Mouse (Mus musculus) layer of hippocampus, adult 9-10 months (tissue): ENCODE results near the gene Thy1.

Source experiments
- DNase-seq: peaks from one replicate; pipeline ENCODE4 v3.0.0; 2022; ENCODE audit warnings: low spot score

Gene Thy1

GRCm38 (mm10) chr9:44067241-44067959 is 24.2 kb downstream of the Thy1 start:
- DNase-seq = no peak

GRCm38 (mm10) chr9:44067960-44068330 is 24.8 kb downstream of the Thy1 start:
- DNase-seq = no peak

- no peak for DNase-seq
Measured at GRCm38 (mm10) chr9:44069252-44069651, 26.1 kb downstream of the Thy1 start.

GRCm38 (mm10) chr9:44070113-44070843 is 27.1 kb downstream of the Thy1 start:
- DNase-seq = no peak

- no peak for DNase-seq
Measured at GRCm38 (mm10) chr9:44070844-44071231, 27.7 kb downstream of the Thy1 start.

GRCm38 (mm10) chr9:44071914-44072598 is 28.9 kb downstream of the Thy1 start:
- no peak for DNase-seq

- no peak for DNase-seq
Measured at GRCm38 (mm10) chr9:44072599-44072915, 29.4 kb downstream of the Thy1 start.

GRCm38 (mm10) chr9:44073115-44073514 is 29.9 kb downstream of the Thy1 start:
- no peak for DNase-seq

GRCm38 (mm10) chr9:44074395-44075275 is 31.5 kb downstream of the Thy1 start:
- no peak for DNase-seq

- no peak for DNase-seq
Measured at GRCm38 (mm10) chr9:44075276-44075995, 32.3 kb downstream of the Thy1 start.

- no peak for DNase-seq
Measured at GRCm38 (mm10) chr9:44075996-44076763, 33.0 kb downstream of the Thy1 start.

- DNase-seq = no peak
Measured at GRCm38 (mm10) chr9:44076764-44077120, 33.6 kb downstream of the Thy1 start.

- DNase-seq = no peak
Measured at GRCm38 (mm10) chr9:44077266-44077910, 34.2 kb downstream of the Thy1 start.

GRCm38 (mm10) chr9:44078136-44078797 is 35.1 kb downstream of the Thy1 start:
- no peak for DNase-seq

- DNase-seq = no peak
Measured at GRCm38 (mm10) chr9:44078955-44079756, 36.0 kb downstream of the Thy1 start.

- DNase-seq = no peak
Measured at GRCm38 (mm10) chr9:44079997-44080780, 37.0 kb downstream of the Thy1 start.

GRCm38 (mm10) chr9:44080953-44081352 is 37.8 kb downstream of the Thy1 start:
- DNase-seq = no peak

GRCm38 (mm10) chr9:44081581-44081980 is 38.4 kb downstream of the Thy1 start:
- no peak for DNase-seq
